Mouse (Mus musculus) lung, adult 2 months (tissue): ENCODE results near the gene Ropn1l. TPM values are rescaled to one million over a fixed set of nuclear protein-coding genes. Genes with fewer than 3 reads are reported as not detected.

Experiments used
- DNase-seq: peaks from one replicate; pipeline ENCODE4 v3.0.0; 2022
- H3K4me1 ChIP-seq: fragments of 200-500 bp; 2 replicates; pipeline ENCODE4 v1.6.1; 2011; ENCODE audit warnings: low read length; ENCODE audit not compliant: control insufficient read depth, insufficient read depth
- H3K4me3 ChIP-seq: fragments of 200-500 bp; replicated peaks from 2 replicates; pipeline ENCODE3; 2011; ENCODE audit warnings: low read depth, mild to moderate bottlenecking, control low read depth, low read length; ENCODE audit errors: extremely low read depth
- CTCF ChIP-seq: fragments of 200-500 bp; IDR thresholded peaks from 2 replicates; pipeline ENCODE4 v1.5.1; 2011; ENCODE audit warnings: mild to moderate bottlenecking, low read length, control low read depth; ENCODE audit not compliant: insufficient read depth
- POLR2A ChIP-seq: fragments of 200-500 bp; IDR thresholded peaks from 2 replicates; pipeline ENCODE4 v1.6.1; 2011; ENCODE audit warnings: low read depth, mild to moderate bottlenecking, control low read depth, low read length, borderline replicate concordance; ENCODE audit errors: extremely low read depth
- WGBS: fragments of 180-500 bp; shearing (Covaris S2); methylation state at CpG from one replicate; pipeline ENCODE4 v1.1.7; 2018; 5-methylcytosine and 5-hydroxymethylcytosine counted together
- polyA plus RNA-seq: library from polyadenylated mRNA; depleted of rRNA; stranded (reverse); fragments of >200 nt; gene quantifications from 2 replicates; pipeline ENCODE4 v1.2.3, GENCODE M21; 2012

Gene Ropn1l
- polyA plus RNA-seq, 1 experiment: 2.1 TPM

DNA sequence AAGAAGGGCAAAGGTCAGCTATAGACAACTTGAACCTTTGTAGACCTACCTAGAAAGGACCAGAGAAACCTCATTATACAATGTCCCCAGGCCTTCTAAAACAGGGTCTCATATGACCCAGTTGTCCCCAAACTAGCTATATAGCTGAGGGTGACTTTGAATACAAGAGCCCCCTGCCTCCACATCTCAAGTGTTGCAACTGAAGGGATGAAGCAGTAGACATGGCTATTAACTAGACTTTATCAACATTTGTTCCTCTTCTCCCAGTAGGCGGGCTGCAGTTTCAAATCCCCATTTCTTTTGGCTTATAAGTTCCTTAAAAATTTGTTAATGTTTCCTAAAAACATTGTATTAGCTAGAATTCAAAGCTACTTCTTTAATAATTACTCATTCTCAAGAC lies 13.2 kb upstream of the Ropn1l start:
- Histone ChIP-seq H3K4me3 (no peak overlapping the region), H3K4me1 (no peaks in the 10 kb centered on the region)
- no peak for DNase-seq
- WGBS: 95% methylated on average over 1 of the region's 1 CpGs
- TF ChIP-seq CTCF (no peak), POLR2A (no peak)

DNA sequence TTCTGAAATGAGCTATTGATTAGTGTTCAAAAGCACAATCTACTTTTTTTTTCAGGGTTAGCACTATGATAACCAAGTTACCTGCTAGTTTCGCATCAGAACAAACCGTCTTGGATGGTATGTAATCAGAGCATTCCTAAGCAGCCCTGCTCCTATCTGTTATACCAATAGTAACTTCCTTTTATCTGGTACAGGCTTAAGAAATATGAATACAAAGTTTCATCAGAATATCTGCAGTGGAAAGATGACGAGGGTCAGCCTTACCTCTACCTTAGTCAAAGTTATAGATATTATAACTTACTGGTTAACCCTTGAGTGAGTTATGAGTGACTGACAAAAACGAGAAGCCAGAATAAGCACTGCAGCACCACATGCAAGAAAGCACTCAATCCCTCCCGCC lies 12.8 kb upstream of the Ropn1l start:
- TF ChIP-seq POLR2A (no peak), CTCF (no peak)
- no peak for DNase-seq
- H3K4me3 ChIP-seq: no peak overlapping the region
- no peaks in the 10 kb centered on the region for H3K4me1 ChIP-seq
- WGBS: 89% methylated on average over 5 of the region's 5 CpGs

- Histone ChIP-seq H3K4me1 (no peaks in the 10 kb centered on the region), H3K4me3 (no peak overlapping the region)
- TF ChIP-seq CTCF (no peak), POLR2A (no peak)
- 89% methylated on average over 2 of the region's 2 CpGs for WGBS
- no peak for DNase-seq
These were observed 12.3 kb upstream of the Ropn1l start for GRCm38 (mm10) chr15:31465806-31466205.

DNA sequence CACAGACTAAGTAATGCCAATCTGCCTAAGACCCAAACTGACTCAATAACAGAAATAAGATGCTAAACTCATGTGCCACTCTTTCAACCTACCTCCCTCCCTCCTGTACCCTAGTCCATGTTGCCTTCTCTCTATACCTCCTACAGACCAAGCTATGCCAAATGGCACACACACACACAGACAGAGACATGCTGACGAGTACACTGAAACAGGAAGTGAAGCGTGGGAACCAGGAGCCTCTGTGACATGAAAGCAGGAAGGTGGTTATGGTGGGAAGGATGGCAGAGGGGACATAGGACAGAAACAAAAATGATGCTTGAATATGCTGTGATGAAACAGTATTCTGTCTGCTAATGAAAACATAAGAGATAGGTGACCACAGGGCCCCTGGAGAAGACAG lies 7.0 kb upstream of the Ropn1l start:
- DNase-seq: no peak
- 72% methylated on average over 2 of the region's 2 CpGs for WGBS
- peaks cover 3% of the 10 kb centered on the region for H3K4me1 ChIP-seq
- H3K4me3 ChIP-seq: no peak overlapping the region
- TF ChIP-seq CTCF (no peak), POLR2A (no peak)

GRCm38 (mm10) chr15:31458081-31458480 lies 4.5 kb upstream of the Ropn1l start:
- peaks cover 7% of the 10 kb centered on the region for H3K4me1 ChIP-seq
- no peak overlapping the region for H3K4me3 ChIP-seq
- DNase-seq: no peak
- WGBS: 64% methylated on average over 7 of the region's 7 CpGs
- no peak for TF ChIP-seq POLR2A
- TF ChIP-seq CTCF: no peak

GRCm38 (mm10) chr15:31456381-31456780 lies 2.8 kb upstream of the Ropn1l start:
- TF ChIP-seq CTCF (no peak), POLR2A (no peak)
- H3K4me3 ChIP-seq: no peak overlapping the region
- H3K4me1 ChIP-seq: peaks cover 7% of the 10 kb centered on the region
- WGBS: 44% methylated on average over 5 of the region's 5 CpGs
- DNase-seq: no peak

DNA sequence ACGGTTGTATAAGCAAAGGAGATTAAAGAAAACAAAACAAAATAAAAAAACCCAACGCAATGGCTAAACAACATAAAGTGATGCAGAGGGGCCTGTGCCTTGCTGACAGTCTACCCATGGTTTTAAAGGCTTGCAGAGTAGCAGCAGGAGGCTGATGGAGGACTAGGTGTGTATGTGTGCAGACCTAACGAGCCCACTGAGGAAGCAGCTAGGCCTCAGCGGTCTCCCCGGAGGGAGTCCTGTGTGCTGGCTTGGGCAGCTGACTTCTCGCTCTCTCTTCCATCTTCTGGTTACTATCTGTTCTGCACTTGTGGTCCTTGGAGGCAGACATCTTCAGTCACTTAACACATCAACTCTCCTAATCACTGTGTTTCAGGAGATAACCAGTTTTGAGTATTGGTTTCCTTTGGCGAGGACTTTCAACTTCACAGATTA lies 1.3 kb upstream of the Ropn1l start:
- no peak overlapping the region for H3K4me3 ChIP-seq
- H3K4me1 ChIP-seq: peaks cover 7% of the 10 kb centered on the region
- no peak for DNase-seq
- WGBS: 71% methylated on average over 7 of the region's 7 CpGs
- no peak for TF ChIP-seq CTCF
- TF ChIP-seq POLR2A: no peak

DNA sequence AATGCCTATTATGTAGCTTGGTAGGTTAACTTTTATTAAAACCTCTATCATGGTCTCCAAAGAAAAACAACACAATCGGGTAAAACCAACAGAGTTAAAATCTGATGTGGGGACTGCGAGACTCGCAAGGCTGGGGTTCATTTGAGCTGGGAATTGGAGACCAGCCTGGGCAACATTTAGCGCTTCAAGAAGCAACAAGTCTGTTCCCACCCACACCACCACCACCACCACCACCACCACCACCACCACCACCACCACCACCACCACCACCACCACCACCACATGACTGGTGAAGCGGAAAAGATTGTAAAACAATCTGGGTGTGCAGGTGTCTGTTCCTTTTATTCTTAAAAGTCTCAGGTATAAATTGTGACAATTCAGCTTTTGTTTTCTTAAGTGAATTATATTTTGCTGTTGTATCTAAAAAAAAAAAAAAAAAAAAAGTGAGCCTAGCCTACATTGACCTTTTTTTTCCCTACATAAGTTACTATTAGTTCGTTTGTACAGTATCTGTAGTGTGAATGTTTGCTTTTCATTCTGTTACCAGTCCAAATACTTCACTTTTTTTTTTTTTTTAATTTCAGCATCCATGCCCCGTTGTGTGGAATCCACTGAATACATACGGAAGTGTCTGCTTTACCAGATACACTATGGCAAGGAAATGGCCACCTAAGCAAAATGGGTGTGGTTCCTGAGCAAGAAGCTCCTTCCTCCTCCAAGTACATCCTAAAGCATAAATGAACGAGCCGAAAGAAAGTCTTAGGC lies 741 bp upstream of the Ropn1l start:
- 39% methylated on average over 10 of the region's 10 CpGs for WGBS
- no peak overlapping the region for H3K4me3 ChIP-seq
- TF ChIP-seq POLR2A (no peak), CTCF (no peak)
- no peak for DNase-seq
- H3K4me1 ChIP-seq: peaks cover 7% of the 10 kb centered on the region

GRCm38 (mm10) chr15:31452336-31453097 lies 1.0 kb downstream of the Ropn1l start:
- DNase-seq: no peak
- H3K4me1 ChIP-seq: peaks cover 7% of the 10 kb centered on the region
- TF ChIP-seq CTCF (no peak), POLR2A (no peak)
- peak overlapping the region; percentile 6 for H3K4me3 ChIP-seq
- 30% methylated on average over 18 of the region's 18 CpGs for WGBS
